Mouse (Mus musculus) urinary bladder, adult 2 months (tissue): ENCODE data around the gene Slc2a6. TPM values are rescaled to one million over a fixed set of nuclear protein-coding genes. Genes with fewer than 3 reads are reported as not detected.

Experiments
- DNase-seq: peaks from one replicate; pipeline ENCODE4 v3.0.0; 2022; ENCODE audit warnings: low spot score
- polyA plus RNA-seq: library from polyadenylated mRNA; depleted of rRNA; stranded (reverse); fragments of >200 nt; gene quantifications from 2 replicates; pipeline ENCODE4 v1.2.3, GENCODE M21; 2012; rRNA removed

The Slc2a6 gene
- 2.2 and 2.8 TPM in 2 replicates for polyA plus RNA-seq

GRCm38 (mm10) chr2:27027618-27028436 lies at the start of gene Slc2a6:
Slc2a6 (minus strand) TSS chr2:27027998.
- DNase-seq, result peak; percentile 71

DNA sequence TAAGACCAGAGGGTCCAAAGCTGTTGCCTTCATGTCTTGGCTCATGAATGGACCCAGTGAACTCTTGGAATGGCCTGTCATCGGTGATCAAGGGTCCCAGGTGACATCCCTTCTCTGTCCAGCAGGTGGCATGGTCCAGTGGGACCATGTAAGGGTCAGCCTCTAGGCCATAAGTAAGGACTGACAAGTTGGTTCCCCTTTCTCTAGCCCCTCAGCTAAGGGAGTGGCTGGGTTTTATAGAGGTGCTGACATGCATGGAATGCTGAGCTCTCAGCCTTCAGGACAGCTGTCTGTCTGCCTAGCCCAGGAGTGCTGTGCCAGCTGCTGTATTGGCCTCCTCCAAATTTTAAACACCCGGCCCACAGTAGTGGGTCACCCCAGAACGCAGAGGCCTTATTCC lies 47.7 kb upstream of the Slc2a6 start:
- no peak for DNase-seq

DNA sequence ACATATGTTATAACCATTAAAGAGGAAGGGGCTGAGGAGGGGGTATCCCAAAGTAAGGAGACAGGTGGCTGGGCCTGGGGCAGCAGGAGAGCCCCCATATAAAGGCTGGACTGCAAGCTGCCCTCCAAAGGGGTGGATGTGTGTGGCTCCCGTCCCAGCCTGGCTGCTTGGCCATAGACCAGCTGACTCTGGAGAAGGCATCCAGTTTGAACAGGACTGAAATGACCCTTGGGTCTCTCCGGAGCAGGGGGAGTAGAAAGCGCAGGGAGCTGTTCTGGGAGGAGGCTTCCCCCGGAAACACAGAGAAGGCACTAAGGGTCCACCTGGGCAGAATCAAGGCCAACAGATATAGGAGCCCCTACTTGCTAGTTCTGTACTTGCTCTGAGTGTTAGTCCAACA lies 47.0 kb upstream of the Slc2a6 start:
- no peak for DNase-seq

GRCm38 (mm10) chr2:27073407-27073806 lies 45.6 kb upstream of the Slc2a6 start:
- no peak for DNase-seq

DNA sequence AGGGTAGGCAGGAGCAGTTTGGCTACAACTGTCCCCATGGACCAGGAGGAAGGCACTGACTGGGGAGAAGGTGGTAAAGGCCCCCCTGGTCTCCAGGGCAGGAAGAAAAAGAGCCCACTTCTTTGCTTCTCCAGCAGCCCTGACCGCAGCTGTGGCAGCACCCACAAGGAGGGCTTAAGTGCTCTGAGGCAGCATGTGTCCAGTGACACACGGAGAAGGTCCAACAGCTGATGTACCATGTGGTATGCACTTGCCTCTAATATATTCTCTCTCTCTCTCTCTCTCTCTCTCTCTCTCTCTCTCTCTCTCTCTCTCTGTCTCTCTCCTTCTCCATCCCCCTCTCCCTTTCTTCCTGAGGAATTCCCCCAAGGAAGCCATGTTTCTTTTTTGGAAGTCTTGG lies 44.2 kb upstream of the Slc2a6 start, which contains the start of gene Mymk:
Gene Mymk (minus strand): TSS at position 202 of the 400 bp plus-strand sequence.
- no peak for DNase-seq

GRCm38 (mm10) chr2:27071137-27071536 lies 43.3 kb upstream of the Slc2a6 start:
- DNase-seq, result no peak

- DNase-seq, result no peak
These were observed 42.5 kb upstream of the Slc2a6 start for GRCm38 (mm10) chr2:27070247-27070813.

DNA sequence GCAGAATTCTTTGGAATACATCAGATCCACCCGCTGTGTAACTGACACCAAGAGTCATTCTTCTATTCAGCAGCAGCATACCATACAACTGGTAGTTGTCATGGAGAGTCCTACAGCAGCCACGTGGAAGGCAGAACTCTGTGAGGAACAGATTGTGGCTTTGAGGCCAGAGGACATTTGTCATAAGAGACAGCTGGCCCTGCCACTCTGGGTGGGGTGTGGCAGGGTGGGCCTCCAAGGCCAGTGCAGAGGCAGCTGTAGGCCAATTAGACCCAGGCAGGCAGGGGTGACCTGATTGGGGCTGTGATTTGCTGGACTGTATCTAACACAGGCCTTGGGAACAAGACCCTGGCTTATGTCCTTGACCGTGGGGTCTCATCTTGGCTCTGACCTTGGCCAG lies 41.8 kb upstream of the Slc2a6 start:
- DNase-seq, result no peak

DNA sequence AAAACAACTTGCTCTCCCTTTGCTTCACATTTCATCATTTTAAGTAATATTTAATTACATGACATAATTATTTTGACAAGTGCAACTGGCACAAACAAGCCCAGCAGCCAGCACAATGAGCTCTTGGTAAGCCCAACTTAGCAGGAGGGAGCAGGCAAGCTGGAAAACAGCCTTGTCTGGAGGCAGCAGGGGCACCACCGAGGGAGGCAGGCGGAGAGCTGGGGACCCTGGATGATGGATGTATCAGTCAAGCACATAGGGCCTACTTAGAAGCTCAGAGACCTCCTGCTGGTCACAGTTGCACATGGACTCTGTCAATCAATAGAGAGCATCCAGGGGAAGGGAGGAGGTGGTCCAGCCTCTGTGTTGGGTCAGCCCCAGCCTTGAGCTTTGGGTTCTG lies 40.2 kb upstream of the Slc2a6 start:
- no peak for DNase-seq

DNA sequence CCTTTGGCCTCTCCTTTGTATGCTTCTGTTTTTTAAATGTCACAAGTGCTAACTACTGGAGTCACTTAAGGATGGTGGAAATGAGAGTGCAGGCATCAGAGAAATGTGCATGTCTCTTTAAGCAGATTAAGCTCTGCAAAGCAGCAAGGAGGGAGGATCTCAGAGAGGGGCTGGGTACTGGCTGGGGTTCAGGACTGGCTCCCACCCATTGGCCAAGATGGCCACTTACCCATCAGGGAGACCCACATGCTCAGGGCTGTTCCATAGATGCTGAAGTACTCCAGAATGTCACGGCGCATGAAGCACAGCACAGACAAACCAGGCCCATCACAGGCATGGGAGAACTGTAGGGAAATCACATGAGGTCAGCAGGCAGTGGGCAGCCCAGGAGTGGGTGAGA lies 39.3 kb upstream of the Slc2a6 start:
- no peak for DNase-seq

DNA sequence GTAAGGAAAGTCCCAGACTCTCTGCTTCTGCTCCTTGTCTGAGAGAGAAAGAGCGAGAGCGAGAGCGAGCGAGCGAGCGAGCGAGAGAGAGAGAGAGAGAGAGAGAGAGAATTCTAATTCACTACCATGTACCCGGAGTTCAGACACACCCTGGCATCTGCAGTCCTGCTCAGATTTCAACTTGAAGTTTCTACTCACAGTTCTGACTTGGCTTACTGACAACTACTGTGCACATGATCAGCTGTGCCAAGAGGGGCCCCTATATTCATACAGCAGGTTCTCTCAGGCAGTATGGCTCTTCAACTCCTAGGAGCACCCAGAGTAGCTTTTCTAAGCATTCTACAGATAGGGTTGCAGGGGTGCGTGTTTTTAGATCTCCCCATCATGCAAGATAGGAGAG lies 31.4 kb upstream of the Slc2a6 start:
- no peak for DNase-seq

DNA sequence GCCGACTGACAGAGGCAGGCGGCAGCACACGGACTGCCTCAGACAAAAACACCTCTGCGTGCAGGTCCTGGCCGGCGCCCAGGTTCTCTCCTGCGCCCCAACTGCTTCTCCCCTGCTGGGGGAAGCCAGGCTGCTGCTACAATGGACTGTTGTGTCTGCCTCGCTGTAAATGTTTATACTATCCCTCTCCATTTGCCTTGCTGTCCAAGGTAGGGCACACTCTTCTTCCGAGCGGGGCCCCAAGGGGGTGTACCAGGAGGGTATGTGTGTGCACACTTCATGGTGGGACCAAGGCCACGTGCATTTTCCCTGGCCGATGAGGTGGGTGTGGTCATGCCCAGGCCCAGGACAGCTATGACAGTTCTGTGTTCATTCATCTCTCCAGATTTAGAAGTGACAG lies 31.0 kb upstream of the Slc2a6 start:
- no peak for DNase-seq

- no peak for DNase-seq
These were observed 30.5 kb upstream of the Slc2a6 start for GRCm38 (mm10) chr2:27058251-27058650.

- no peak for DNase-seq
These were observed 21.6 kb upstream of the Slc2a6 start for GRCm38 (mm10) chr2:27049408-27049807.

DNA sequence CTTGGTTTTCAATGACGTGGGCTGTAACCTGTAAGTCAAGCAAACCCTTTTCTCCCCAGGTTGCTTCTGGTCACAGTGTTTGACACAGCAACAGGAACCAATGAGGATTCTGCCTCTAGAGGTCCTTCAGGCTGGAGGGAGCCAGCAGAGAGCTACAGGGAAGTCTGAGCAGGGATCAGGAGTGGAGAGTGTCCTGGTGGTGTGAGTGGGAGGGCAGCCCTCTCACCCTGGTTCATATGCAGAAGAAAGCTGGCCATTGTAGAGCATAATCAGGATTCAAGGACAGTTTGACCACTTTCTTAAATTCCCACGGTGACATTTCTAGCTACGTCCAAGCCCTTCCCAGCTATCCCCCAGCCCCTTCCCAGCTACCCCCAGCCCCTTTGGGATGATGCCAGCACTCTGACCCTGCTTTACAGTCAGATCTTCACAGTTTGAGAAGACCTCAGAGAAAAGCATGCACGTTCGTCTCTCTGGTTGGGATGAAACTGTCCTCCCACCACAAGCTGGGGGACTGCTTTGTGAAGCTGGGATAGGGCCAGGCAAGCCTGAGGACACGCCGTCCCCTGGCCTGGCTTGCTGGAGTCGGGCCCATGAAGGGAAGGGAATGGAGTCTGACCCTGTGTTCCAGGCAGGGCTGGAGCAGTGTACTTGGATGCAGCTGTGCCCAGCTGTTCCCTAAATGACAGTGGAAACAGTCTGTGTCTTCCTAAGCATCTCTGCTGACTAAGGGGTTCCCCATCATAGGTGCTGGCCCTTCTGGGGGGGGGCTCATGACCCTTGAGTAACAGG lies 18.4 kb upstream of the Slc2a6 start:
- no peak for DNase-seq

- no peak for DNase-seq
These were observed 16.8 kb upstream of the Slc2a6 start for GRCm38 (mm10) chr2:27044641-27045040.

DNA sequence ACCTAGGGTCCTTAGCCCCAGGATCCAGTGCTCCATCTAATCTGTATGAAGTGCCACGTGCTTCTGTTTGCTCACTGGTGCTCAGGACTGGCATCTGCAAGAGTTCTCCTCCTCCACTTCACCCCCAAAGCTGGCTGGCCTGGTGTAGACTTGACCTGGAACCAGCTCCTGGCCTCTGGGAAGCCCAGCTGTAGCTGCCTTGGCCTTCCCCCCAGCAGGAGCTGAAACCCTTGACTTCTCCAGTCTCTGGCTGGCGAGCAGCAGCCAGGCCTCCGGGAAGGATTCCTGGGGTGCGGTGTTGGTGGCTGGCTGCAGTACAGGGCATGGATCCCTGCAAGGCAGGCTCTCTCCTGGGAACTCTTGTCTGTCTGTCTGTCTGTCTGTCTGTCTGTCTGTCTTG lies 16.4 kb upstream of the Slc2a6 start:
- no peak for DNase-seq

DNA sequence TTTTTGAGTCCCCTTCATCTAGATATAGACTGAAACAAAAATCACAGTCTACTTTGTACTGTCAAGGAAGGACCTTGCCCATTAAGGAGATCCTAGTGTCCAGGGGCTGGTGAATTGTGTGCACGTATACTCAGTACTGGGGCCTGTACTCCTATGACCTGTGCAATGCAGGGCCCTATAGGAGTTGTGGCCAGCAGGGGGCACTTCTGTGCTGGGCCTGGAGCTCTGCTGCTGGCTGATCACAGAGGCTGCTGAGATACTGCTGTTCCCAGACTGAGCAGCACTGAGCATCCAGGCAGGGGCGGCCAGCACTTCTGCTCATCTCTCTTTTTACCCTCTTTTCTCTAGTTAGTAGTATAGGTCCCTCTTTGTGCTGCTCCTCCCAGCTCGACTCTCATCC lies 15.7 kb upstream of the Slc2a6 start:
- peak; percentile 57 for DNase-seq

DNA sequence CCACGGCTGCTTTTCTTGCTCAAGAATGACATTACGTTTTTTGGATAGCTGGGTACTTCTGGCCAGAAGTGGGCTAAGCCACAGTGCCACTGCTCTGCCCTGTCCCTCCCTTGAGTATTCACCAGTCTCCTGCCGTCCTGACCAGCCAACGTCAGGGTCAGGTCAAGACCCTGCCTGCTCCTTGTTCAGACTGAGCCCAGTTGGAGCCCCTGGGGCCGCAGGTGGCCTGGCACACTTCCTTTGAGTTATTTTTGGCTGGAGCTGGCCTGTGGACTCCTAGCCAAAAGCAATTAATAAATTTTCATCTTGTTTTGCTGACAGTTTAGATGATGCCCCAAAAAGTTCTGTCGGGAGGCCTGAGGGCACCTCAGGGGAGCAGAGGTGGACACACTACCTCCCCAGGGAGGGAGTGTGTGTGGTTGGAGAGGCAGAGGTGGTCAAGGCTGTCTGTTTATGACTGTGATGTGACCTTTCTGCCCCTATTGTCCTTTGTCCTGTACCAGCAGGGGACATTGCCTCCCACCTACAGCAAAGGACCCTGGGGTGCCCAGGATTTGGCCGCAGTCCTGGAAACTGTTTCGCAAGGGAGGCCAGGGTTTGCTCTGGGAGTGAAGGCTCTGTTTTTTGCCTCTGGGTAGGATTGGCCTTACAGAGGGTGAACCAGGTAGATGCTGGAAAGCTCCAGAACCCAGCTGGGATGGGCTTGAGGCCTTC lies 14.5 kb upstream of the Slc2a6 start:
- DNase-seq, result no peak

DNA sequence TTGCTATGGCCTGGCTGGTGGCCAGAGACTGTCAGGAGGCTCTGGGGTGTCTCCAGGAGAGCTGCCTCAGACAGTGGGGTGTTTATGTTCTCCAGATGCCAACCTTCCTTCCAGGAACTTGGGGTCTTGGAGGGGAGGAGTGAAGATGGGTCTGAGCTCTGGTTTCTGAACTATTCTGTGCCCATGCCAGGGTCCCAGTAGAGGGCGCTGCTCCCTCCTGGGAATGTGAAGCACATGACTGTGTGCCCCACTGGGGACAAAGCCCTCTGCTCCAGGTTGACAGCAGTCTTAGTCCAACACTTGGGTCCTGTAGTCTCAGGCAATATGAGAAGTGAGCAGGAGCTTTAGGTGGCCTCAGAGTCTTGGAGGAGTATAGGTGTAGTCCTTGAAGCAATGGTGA lies 11.5 kb upstream of the Slc2a6 start:
- no peak for DNase-seq

GRCm38 (mm10) chr2:27038596-27038995 lies 10.8 kb upstream of the Slc2a6 start:
- no peak for DNase-seq

DNA sequence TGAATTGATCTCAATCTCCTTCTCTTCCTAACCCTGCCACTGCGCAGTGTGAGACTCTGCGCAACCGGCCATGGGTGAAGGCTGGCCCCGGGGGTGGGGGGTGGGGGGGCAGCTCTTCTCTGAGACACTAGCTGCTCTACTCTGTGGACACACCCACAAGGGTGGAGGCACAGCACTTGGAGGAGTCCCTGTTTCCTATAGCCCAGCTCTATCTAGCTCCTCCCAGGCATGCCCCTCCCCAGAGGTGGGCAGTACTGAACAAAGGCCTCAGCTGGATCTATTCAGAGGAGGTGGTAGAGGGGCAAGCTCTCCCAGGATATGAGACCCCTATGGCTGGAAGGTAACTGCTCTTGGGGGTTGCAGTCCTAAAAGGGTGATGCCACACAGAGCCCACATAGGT lies 9.2 kb upstream of the Slc2a6 start:
- no peak for DNase-seq
